Mouse (Mus musculus) adrenal gland, postnatal 14 days (tissue): ENCODE measurements at regions not wholly inside any gene's neighbourhood (a gene's known extent, or its start where the extent isn't known, plus 50 kb on each side); places are given as distances from the start of the nearest gene placed in this dataset.

Experiments
- DNase-seq: peaks from one replicate; pipeline ENCODE4 v3.0.0; 2021; ENCODE audit warnings: mixed read lengths

GRCm38 (mm10) chr17:61960837-61961236, 920.3 kb downstream of the Efna5 start:
- DNase-seq = no peak

DNA sequence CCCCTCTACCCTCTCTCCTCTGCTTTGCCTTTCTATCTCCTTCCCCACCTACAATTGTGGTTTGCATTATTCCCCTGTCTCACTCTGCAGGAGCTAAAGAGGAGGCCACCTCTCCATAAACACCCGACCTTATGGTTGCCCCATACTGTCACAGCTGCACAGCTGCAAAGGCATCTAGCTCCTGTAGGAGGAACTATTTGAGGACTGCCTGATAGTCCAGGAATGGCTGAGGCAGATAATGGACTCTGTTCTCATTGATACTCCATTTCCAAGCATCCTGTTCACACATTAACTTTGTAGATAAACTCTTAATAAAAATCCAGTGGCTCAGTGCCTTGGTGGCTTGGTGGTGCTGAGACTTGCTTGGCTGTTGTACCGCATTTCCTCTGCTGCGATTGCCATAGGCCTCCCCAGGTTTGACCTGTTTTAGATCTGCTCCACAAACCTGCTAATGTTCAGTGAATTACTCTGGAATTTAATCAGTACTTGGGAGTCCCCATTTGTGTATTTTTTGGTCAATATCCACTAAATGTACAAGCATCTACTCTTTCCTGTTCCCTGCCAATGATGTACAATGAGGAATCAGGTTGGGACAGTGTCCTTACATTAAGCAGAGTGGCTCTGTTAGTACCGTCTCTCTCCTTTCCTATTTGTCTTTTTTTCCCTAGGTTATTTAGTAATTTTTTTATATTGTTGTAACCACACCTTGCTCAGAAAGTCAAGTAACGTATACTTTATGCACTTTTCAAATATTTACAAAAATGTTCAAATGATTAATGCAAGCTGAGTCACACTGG, 920.9 kb downstream of the Efna5 start:
- no peak for DNase-seq

DNA sequence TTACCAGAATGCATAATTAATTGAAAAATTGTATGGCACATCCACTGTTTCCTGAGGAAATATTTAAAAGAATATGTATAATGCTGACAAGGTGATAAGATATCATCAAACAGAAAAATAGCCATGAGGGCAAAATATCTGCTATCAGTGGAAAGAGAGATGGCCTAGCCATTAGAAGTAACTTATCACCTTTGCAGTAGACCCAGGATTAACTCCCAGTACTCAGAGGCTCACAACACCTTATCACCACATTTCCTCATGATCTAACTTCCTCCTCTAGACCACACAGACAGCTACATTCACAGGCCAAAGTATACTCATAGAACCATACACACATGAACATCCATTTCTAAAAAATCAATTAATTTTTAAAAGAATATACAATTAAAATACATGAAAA, 963.4 kb downstream of the Efna5 start:
- DNase-seq = no peak

DNA sequence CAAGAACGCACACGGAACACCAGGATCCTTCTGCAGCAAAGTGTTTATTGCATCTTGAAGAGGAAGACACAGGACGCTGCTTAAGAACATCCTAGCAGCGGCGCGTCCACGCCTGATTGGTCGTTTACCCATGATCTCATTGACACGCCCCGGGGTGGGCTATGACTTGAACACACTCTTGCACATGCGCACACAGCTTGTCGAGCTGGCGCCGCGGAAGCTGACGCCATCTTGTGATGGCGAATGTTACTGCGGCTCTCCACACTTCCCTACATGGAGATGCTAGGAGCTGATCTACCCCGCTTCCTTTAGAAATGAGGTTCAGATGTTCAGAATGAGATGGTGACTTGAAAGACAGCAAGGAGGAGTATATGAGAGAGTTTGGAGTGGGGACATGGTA, 978.2 kb downstream of the Efna5 start:
- DNase-seq = no peak

DNA sequence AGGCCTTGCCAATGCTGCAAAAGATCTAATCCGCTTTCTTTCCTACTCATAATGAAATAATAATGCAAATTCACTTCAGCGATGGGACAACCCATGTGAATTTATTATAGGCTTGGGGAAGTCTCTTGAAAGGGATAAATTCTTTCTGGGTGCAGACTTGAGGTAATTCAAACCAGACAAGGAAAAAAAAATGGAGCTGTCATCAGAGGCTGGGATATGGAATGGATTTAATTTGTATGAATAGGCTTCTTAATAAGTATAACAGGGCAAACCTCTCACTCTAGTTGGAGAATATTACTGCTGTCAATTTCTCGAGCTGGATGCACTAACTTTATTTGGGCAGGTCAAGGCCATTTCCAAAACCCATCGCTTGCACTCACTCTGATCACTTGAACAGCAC, 990.5 kb downstream of the Efna5 start:
- no peak for DNase-seq

DNA sequence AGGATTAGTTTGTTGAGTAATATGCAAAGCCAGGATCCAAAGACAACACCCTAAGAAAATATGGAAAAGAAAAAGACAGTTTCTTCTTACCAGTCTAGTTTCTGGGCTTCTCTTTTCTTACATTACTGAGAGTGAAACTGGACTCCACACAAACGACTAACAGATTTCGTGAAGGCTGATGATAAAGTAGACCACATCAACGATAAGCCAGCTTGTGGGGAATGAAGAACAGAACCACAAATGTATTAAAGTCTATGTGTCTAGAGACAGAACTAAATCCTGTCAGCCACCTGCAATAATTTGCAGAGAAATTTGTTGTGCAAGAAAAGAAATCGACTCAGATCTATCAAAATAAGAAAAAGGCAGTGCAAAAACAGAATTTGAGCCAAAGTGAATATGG, 1015.0 kb downstream of the Efna5 start:
- DNase-seq = no peak

GRCm38 (mm10) chr17:61862437-61862836, 1018.7 kb downstream of the Efna5 start:
- DNase-seq = no peak

- no peak for DNase-seq
These were observed 1043.6 kb downstream of the Efna5 start for GRCm38 (mm10) chr17:61837555-61837954.

GRCm38 (mm10) chr17:61815490-61815889, 1065.6 kb downstream of the Efna5 start:
- no peak for DNase-seq

DNA sequence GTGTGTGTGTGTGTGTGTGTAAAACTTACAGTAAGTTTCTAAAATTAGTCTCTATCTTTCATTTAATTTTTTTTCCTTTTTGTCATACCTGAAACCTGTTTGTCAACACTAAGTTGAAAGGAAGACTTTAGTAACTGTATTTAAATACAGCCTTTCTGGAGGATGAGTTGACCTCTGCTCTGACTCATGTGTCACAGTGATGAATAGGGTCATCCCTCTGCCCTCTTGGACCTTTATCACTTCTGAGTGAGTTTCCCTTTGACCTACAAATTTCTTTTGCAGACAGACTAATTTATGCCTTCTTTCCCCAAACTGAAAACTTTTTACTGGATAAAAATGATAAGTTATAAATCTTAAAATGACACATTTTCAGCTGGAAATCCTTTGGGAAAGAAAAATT, 1112.8 kb downstream of the Efna5 start:
- peak; percentile 5 for DNase-seq

DNA sequence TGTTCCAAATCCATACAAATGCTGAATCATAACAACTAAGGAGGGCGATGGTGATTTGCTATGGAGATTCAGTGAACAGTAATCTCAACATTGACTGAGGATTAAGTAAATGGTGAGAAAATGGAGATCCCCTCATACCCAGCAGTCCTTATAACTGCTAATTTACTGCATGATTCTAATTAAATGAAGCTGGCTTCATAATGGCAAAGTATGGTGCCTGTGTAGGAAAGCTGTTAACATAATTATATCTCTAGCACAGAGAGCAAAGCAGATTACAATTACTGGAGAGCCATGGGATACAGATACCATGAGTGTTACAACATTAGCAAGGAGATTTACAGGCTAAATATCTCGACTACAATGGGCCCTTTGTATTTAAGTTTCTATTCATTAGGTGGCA, 1116.0 kb downstream of the Efna5 start:
- no peak for DNase-seq
